Mouse (Mus musculus) heart, adult 10 weeks (tissue): ENCODE measurements around the gene Nup107. TPM values are rescaled to one million over a fixed set of nuclear protein-coding genes. Genes with fewer than 3 reads are reported as not detected.

Experiments used
- polyA plus RNA-seq: library from polyadenylated mRNA; stranded (reverse); fragments of 350-450 nt; fragmentation: Illumina TruSeq; extraction: RNeasy Lipid Tissue Mini Kit (QIAGEN cat#74804); gene quantifications from one replicate; pipeline ENCODE4 v1.2.3, GENCODE M21; 2014; ENCODE audit warnings: low read depth, low replicate concordance

Nup107 gene
- 9.3 TPM for polyA plus RNA-seq

GRCm38 (mm10) chr10:117792141-117793091 lies at the start of gene Nup107:
Nup107 (minus strand) TSS chr10:117792705.

DNA sequence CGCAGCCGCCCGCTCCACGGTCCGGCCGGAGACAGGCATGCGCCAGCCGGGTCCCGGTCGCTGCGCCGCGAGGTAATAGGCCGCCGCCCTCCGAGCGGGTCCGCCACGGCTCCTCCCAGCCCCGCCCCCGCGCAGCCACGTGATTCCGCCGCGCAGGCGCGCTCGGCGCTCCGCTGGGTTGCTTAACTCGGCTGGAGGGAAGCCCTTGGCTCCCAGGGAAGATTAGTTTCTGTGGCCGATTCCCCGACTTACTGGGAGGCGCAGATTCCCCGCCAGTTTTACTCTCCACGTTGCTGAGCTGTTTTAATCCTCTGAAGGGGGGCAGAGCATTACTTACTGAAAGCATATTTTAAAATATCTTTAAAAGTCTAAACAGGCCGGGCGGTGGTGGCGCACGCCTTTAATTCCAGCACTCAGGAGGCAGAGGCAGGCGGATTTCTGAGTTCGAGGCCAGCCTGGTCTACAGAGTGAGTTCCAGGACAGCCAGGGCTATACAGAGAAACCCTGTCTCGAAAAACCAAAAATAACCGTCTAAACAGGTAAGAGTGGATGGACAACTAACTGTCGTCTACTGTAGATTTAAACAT lies 46.1 kb downstream of the Nup107 start, which contains the start of gene Slc35e3:
Gene Slc35e3 (minus strand): TSS at position 69 of the 587 bp plus-strand sequence.

GRCm38 (mm10) chr10:117710604-117711141 lies 81.8 kb downstream of the Nup107 start, which contains the start of gene Mdm2:
Mdm2 (minus strand) TSS chr10:117710758.

Other genes starting within 250 kb of the Nup107 start
- 3.2 TPM for gene Cpm, start 163.2 kb downstream of the Nup107 start, polyA plus RNA-seq
- gene Mdm2, start 81.9 kb downstream of the Nup107 start, polyA plus RNA-seq = 42.6 TPM
- 7.6 TPM for gene Slc35e3, start 46.3 kb downstream of the Nup107 start, polyA plus RNA-seq
- gene Rap1b, start 53.3 kb upstream of the Nup107 start, polyA plus RNA-seq = 49.3 TPM